Mouse (Mus musculus) left cerebral cortex, postnatal 10 days (tissue): Measurements from ENCODE around the gene Dnaaf3. TPM values are rescaled to one million over a fixed set of nuclear protein-coding genes. Genes with fewer than 3 reads are reported as not detected.

Source experiments
- DNase-seq, 2 experiments: peaks; one replicate each; pipeline ENCODE4 v3.0.0; 2021 to 2022; ENCODE audit warnings: low spot score in 2 of 2, mixed read lengths in 1 of 2; ENCODE audit errors: extremely low spot score in 1 of 2
- intact Hi-C: fragments of 180-260 bp; cut with DNase I; formaldehyde crosslinking; loops from one replicate; pipeline ENCODE4 v1.15.1; 2025
- total RNA-seq, 2 experiments: library from RNA; stranded (reverse); gene quantifications; 2 replicates each; pipeline ENCODE4 v1.2.3; 2021

Gene Dnaaf3
- total RNA-seq, 2 experiments from 2014 or later, result 0.51 to 0.69 TPM

DNA sequence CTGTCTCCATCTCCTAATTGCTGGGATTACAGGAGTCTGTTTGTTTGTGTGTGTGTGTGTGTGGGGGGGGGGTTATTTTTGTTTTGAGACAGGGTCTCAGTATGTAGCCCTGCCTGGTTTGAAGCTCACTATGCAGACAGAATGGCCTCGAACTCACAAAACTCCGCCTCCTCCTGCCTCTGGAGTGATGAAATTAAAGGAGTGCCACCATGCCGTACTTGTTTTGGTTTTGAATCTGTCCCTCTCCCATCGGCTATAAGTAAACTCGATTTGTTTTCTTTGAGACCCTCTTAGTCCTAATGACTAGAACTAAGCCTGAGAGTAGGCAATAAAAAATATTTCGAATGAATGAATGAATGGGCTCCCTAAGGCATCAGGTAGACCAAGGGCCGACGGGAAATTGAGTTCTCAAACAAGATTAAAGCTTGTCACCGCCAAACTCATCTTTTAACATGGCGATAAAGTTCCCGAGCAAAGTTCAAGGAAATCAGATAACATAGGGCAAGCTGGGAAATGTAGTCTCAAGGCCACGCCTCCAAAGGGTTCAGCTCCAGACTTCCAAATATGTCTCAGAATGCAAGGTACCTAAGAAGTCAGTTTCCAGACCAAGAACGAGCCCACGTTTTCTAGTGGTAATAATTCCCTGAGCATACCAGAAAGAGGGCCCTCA is 29.7 kb downstream of the Dnaaf3 start:
- intact Hi-C loops, result no loop called here
- DNase-seq, result peak in 1 of 2 experiments; percentile 70

DNA sequence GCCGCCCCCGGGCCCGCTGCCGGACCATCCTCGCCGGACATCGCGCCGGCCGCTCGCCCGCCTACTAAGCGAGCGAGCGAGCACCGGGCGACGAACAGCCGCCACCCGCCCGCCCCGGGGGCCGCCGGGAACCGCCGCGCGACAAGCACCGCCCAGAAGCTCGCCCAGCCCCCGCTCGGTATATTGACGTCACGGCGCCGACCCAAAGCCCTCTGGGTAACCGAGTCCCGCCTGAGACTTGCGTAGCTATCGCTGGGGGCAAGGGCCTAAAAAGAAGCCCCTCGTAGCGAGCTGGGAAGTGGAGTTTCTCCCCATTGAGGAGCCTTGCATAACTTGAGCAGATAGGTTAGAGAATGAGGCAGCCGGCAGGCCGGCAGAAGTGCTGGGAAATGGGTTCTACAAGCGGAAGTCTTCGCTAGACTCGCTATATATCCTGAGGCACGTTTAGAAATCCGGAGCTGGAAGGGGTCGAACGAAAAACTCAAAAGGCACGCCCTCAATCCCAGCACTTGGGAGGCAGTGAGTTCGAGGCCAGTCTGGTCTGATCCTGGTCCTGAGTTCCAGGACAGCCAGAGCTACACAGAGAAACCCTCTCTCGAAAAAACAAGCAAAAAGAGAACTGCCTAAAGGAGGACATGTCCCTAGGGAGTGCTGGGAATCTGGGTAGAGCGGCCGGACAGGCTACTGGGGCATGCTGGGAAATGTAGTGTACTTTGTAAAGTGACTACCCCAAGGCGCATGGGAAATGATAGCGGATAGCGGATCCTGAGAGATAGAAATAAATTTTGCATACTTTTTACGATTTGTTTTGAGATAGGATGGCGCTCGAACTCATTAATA is 30.5 kb downstream of the Dnaaf3 start, which contains the start of gene Ppp1r12c:
TSS of gene Ppp1r12c (minus strand) at position 123 of the 840 bp plus-strand sequence.
- intact Hi-C loops, result no loop called here

DNA sequence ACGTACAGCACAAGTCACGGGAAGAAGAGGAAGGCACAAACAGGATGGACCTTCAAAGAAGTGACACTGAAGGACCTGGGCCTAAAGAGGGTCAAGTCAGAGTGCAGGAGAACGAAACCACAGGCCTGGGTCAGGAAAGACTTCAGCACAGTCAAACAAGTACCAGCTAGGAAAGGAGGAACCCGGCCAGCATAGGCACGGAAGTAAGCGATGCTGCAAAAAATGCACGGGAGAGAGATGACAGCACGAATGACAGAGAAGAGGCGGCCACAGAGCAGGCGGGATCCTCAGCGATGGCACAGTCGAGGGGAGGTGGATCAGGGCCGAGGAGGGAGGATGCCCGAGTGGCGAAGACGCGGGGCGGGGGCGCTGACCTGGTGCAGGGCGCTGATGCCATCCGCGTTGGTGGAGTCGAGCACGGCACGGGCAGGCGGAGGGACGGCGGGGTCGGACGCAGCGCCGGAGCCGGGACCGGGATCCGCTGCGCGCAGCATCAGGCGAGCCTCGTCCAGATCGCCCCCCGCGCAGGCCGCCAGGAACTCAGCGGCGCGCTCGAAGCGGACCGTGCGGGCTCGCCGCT is 31.3 kb downstream of the Dnaaf3 start:
- intact Hi-C loops, result no loop called here
- DNase-seq, result peak in 1 of 2 experiments; percentile 80

More for the DNA sequence above, 30.5 kb downstream of the Dnaaf3 start, which contains the start of gene Ppp1r12c:
- DNase-seq, result peak; percentile 92 to 98

DNA sequence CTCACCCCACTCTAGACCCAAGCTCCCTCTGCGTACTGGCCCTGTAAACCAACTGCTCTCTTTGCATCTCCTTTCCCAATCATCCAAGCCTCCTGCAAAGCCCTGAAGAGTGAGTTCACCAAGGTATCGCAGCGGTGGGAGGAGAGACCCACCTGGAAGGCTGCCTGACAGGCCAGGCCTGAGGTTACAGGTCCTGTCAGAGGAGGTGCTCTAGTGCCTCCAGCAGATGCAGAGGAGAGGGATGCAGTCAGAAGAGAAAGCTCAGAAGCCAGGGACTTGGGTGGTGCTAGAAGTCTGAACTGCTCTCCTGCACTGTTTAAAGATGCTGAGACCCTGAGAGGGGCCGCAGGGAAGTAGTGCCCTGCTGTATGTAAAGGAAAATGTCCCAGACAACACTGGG is 33.2 kb downstream of the Dnaaf3 start:
- intact Hi-C loops, result no loop called here
- no peak for DNase-seq

DNA sequence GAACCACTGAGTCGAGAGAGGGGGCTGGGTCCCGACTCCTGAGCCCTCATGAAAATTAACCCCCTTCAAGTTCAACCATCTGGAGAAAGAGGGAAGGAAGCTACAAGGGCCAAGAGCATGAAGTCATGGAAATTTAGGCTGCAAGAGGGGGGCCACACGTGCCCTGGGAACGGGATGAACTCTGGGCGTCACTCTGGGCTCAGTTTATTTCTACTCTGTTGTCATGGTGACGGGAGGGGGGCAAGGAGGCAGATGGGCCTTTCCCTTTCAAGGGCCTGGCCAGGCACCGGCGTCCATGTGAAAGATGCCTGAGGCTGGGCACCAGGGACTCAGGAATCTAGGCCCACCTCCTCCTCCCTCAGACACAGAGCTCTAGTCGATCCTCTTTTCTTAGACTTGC is 34.0 kb downstream of the Dnaaf3 start:
- peak in 1 of 2 experiments; percentile 81 for DNase-seq
- intact Hi-C loops, result no loop called here

DNA sequence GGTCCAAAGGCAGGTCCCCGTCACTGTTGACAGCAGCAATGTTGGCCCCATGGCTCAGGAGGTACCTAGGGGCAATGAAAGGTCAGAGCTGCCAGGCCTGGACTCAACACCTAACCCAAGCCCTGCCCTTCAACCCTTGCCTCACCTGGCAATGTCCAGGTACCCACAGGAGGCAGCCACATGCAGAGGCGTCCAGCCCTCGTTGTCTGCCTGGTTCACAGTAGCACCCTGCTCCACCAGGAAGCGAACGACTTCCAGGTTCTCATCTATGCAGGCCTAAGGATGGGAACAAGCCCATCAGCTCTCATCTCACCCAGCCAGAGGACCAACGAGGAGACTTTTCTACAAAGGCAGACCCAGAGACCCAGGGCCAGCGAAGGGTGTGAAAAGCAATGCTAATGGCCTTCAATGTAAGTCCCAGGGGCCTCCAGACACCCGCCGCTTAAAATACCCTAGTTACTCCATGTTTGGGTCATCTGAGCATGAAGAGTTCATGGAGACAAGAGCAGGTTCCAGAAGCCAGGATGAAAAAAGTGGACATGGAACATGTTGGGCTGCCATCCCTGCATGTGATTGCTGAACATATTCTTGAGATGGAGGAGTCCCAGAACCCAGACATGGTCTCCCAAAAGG is 34.9 kb downstream of the Dnaaf3 start:
- no peak for DNase-seq
- intact Hi-C loops, result no loop called here

DNA sequence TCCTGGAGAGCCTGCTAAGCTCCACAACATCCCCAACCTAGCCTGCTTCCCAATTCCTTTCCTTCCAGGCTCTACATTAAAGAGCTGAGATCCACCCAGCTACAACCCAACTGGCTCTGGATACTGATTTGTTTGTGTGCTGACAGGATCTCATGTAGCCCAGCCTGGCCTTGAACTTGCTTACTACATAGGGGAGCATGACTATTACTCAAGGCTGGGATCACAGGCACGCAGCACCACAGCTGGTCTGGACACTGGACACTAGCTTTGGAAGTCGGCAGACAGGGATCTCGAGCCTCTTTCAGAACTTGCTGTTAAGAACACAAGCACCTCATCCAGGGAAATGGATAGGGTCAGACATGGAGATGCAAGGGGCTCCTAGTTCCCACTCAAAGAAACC is 35.8 kb downstream of the Dnaaf3 start:
- DNase-seq, result no peak
- intact Hi-C loops, result no loop called here

DNA sequence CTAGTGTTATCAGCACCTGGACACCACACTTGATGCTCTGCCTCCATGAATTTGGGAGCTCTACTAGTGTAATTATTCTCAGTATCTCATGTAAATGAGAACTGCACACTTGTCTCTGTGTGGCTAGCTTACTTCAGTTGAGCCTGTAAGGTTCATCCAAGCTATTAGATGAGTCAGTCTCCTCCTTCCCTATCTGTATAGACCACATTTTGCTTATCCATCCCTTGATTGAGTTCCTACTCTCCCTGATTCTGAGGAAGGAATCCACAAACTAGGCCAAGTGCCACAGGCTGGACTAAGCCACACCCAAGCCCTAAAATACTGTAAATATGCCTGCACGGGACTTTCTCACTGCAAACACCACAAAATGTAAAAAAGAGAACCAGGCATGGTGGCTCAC is 38.3 kb downstream of the Dnaaf3 start:
- no peak for DNase-seq

DNA sequence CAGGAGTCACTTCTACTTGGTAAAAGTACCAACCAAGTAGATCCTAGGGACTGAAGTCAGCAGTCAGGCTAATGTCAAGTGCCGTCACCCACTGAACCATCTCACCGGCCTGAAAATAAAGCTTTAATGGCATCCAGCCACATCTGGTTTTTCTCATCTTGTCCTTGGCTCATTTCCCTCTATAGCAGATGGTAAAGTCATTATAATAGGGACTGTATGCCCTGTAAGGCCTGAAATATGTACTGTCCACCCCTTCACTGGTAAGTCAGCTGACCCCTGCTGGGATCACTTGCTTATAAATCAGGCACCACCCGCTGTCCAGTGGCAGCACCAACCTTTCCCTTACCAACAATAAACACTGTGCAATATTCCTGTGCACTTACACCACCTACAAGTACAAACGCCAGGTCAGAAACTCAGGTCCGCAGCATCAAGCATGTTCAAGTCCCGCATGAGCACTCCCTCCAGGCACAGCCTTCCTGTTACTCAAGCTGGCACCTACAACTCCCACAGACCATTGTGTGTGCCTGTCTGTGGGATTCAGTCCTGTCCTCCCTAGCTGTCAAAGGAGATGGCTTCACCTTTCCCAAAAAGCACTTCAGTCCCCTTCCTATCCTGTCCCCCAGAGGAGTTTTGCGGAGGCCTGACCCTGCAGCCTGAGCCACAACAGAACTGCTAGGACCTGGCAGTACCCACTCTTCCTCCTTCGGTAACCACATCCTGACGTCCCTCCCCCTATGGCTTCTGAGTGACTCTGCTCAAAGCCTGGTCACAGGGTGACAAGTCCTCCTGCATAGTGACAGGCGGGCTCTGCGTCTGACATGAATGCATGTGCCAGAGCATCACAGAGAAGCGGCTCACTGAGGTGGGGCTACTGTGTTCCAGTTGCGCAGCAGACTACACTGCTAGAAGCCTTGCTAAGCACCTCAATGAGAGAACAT is 39.7 kb downstream of the Dnaaf3 start:
- intact Hi-C loops, result no loop called here
- no peak for DNase-seq

More for the DNA sequence above, 38.3 kb downstream of the Dnaaf3 start:
- intact Hi-C loops, result no loop called here

DNA sequence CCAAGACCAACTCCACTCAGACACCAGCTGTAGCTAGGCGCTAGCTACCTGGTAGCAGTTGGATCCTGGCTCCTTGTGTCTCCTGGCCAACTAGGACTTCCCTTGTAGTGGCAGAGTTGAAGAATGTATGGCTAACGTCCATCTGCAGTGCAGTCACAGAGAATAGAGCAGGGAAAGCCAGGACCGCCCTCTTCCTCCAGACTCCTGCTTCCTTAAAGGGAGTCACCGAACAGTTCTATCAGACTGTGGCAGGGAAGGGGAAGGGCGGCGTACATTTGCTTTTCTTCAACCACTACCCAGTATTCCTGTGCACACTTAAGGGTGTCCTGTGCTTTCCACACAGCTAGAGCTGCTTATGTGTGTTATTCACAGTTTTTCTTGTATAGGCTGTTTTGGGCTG is 40.9 kb downstream of the Dnaaf3 start:
- intact Hi-C loops, result no loop called here

DNA sequence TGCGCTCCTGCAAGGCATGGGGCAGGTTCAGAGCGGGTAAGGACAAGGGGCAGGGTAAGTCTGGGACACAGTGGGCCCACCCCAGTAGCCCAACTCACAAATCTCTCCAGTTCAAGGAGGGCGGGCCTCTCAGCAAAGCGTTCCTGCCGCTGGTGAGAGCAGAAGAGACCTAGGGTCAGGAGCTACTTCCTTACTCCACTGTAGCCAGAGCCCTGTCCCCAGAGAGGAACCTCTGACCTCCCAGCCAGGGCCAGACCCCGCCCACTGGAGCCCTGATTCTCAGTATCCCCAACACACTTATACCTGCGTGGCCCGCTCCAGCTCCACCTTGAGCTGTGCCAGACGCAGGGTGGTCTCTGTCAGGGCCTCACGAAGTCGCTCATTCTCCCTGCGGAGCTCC is 50.0 kb downstream of the Dnaaf3 start:
- DNase-seq, result peak in 1 of 2 experiments; percentile 45
- intact Hi-C loops, result no loop called here

More for the DNA sequence above, 40.9 kb downstream of the Dnaaf3 start:
- DNase-seq, result no peak

DNA sequence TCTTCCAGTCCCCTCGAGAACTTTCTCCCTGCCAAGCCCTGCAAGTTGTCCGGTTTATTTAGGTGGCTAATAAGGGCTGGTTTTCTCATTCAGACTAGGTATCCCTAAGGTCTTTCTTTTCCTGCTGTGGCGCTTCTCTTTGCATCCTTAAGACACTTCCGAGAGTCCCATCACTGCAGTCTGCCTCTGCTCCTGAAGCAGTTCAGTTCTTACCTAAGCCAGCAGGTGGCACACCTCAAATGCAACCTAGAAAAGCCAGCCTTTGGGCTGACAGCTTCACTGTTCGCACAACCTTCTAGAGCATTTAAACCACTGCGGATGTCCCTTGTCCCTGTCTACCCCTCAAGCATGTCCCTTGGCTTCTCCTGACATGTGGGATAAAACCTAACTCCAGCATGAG is 52.6 kb downstream of the Dnaaf3 start:
- peak in 1 of 2 experiments; percentile 57 for DNase-seq
- intact Hi-C loops, result no loop called here

DNA sequence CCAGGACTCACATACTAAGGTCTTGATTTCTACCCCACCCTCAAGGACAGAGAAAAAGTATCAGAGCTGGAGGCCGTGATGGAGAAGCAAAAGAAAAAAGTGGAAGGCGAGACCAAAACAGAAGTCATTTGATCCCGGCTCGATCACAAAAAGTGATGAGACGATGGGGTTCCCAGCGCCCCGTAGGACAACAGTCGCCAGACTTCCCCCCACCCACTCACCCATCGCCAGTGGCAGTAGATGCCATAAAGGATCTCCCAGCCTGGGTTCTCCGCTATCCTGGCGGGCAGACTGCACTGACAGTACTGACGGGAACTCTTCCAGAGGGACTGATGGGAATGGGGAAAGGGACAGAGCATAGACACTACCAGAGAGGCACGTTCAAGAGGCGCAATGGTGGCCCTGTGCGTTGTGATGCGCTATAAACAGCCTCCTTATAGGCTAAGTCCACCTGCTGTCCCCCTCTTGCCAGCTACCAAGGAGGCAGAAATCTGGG is 53.4 kb downstream of the Dnaaf3 start:
- intact Hi-C loops, result no loop called here
- peak in 1 of 2 experiments; percentile 33 for DNase-seq

DNA sequence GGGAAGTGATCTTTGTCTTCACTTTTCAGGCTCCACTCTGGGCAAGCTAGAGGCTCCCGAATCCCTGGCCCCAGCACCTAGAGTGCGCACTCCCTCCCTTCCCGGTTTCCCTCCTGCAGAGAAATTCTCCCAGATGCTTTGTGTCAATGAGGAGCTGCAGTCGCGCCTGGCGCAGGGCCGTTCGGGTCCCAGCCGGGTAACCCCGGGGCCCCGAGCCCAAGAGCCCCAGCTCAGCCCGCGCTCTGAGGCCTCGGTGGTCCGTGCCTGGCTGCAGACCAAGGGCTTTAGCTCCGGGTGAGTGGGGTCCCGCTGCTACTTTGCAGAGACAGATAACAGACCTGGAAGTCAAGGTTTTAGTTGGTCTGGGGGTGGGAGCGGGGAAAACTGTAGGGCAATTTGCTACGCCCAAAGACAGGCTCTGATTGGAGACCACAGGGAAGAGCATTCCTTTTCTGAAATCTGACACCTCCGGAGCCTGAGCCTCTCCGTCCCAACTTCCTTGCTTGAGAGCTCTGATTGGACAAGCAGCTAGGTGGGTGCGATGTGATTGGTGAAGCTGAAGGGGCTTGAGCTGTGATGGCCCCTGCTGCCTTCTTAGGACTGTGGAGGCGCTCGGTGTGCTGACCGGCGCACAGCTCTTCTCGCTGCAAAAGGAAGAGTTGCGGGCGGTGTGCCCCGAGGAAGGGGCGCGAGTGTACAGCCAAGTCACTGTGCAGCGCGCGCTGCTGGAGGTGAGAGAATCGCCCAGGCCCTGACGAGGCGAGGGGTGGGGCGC is 54.0 kb downstream of the Dnaaf3 start:
- intact Hi-C loops, result no loop called here
- peak; percentile 69 to 80 for DNase-seq

DNA sequence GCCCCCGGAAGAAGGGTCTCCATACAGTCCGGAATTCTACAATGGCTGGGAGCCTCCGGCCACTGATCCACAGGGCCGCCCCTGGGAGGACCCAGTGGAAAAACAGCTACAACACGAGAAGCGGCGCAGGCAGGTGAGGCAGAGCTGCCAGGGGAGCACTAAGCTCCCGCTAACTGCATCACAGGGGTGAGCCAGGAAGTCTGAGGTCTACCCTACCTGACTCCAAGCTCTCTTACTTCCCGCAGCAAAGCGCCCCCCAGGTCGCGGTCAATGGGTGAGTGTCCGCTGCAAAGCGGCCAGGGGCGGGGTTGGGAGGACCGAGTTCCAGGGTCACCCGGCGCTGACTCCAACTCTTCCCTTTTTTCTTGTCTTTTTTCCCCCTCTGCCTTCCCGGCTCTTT is 58.3 kb downstream of the Dnaaf3 start:
- intact Hi-C loops, result loop anchor here (5.0 kb wide), 1 partner anchor 797 kb away; the partner anchor contains the start of gene Tmc4
- peak in 1 of 2 experiments; percentile 51 for DNase-seq
